Mouse (Mus musculus) CH12.LX (cell line): ENCODE results near the gene Galnt9. TPM values are rescaled to one million over a fixed set of nuclear protein-coding genes. Genes with fewer than 3 reads are reported as not detected.

ENCODE experiments used
- DNase-seq: peaks from one replicate; pipeline ENCODE4 v3.0.0-alpha.2; 2013; ENCODE audit errors: extremely low read depth
- H3K27ac ChIP-seq: 2 replicates; pipeline ENCODE4 v1.5.1; 2012; ENCODE audit warnings: low read depth, mild to moderate bottlenecking, control low read depth, moderate library complexity; ENCODE audit not compliant: insufficient read depth
- H3K27me3 ChIP-seq: replicated peaks from 2 replicates; pipeline ENCODE3; 2012; ENCODE audit warnings: inconsistent platforms
- H3K36me3 ChIP-seq, 2 experiments: replicated peaks in 1 of 2; 2 replicates each; pipeline versions ENCODE3 to v1.6.1; 2012; ENCODE audit warnings: inconsistent platforms in 1 of 2, low read length in 1 of 2, mild to moderate bottlenecking in 1 of 2, mixed read lengths in 1 of 2, moderate library complexity in 1 of 2; ENCODE audit not compliant: control insufficient read depth in 1 of 2, insufficient read depth in 1 of 2
- H3K4me1 ChIP-seq, 2 experiments: 2 replicates each; pipeline ENCODE4 v1.6.1; 2012; ENCODE audit warnings: inconsistent platforms in 1 of 2, moderate library complexity in 1 of 2; ENCODE audit not compliant: insufficient read depth in 2 of 2, control insufficient read depth in 1 of 2
- H3K4me2 ChIP-seq: 2 replicates; pipeline ENCODE4 v1.6.1; 2012; ENCODE audit warnings: low read depth, mild to moderate bottlenecking, control low read depth; ENCODE audit not compliant: poor library complexity, insufficient read depth, severe bottlenecking
- H3K4me3 ChIP-seq, 3 experiments: fragments of 150-350 bp in 1 of 3; sonication (generic) in 1 of 3; replicated peaks in 1 of 3; 2 replicates each; pipeline versions ENCODE3 to v1.5.1; 2011 to 2012; ENCODE audit warnings: low read depth in 2 of 3, low read length in 2 of 3, mild to moderate bottlenecking in 2 of 3, moderate library complexity in 2 of 3, control low read depth in 1 of 3, improper control_type of control experiment in 1 of 3, inconsistent platforms in 1 of 3, mixed read lengths in 1 of 3; ENCODE audit not compliant: poor library complexity in 1 of 3
- H3K79me2 ChIP-seq: replicated peaks from 2 replicates; pipeline ENCODE4 v1.6.1; 2012; ENCODE audit warnings: mild to moderate bottlenecking, moderate library complexity; ENCODE audit not compliant: control insufficient read depth, poor library complexity, insufficient read depth, severe bottlenecking; ENCODE audit errors: extremely low read depth
- H3K9ac ChIP-seq: 2 replicates; pipeline ENCODE4 v1.6.1; 2012; ENCODE audit warnings: low read depth, mild to moderate bottlenecking, control low read depth, moderate library complexity; ENCODE audit not compliant: insufficient read depth
- H3K9me3 ChIP-seq: replicated peaks from 2 replicates; pipeline ENCODE3; 2012; ENCODE audit warnings: low read length, inconsistent platforms, mixed read lengths
- BHLHE40 ChIP-seq: IDR thresholded peaks from 2 replicates; pipeline ENCODE4 v1.6.1; 2011; ENCODE audit warnings: mild to moderate bottlenecking, low read depth, low read length, improper control_type of control experiment
- CHD2 ChIP-seq: IDR thresholded peaks from 2 replicates; pipeline ENCODE4 v1.6.1; 2011; ENCODE audit warnings: low read length, improper control_type of control experiment
- CTCF ChIP-seq, 2 experiments: IDR thresholded peaks in 1 of 2; conservative IDR thresholded peaks in 1 of 2; 2 replicates each; pipeline ENCODE4 v1.5.1; 2011 to 2012; ENCODE audit warnings: low read depth in 2 of 2, low read length in 2 of 2, improper control_type of control experiment in 1 of 2, inconsistent platforms in 1 of 2, mild to moderate bottlenecking in 1 of 2, moderate library complexity in 1 of 2
- ELF1 ChIP-seq: IDR thresholded peaks from 2 replicates; pipeline ENCODE4 v1.6.1; 2014; ENCODE audit warnings: low read depth, mild to moderate bottlenecking, inconsistent platforms, low read length, improper control_type of control experiment
- EP300 ChIP-seq: IDR thresholded peaks from 2 replicates; pipeline ENCODE4 v1.6.1; 2011; ENCODE audit warnings: low read length, improper control_type of control experiment
- ETS1 ChIP-seq: conservative IDR thresholded peaks from 2 replicates; pipeline ENCODE4 v1.6.1; 2012; ENCODE audit warnings: low read depth, mild to moderate bottlenecking, inconsistent platforms, low read length, improper control_type of control experiment, moderate library complexity
- GABPA ChIP-seq: IDR thresholded peaks from 2 replicates; pipeline ENCODE4 v1.6.1; 2012; ENCODE audit warnings: low read depth, low read length, improper control_type of control experiment, inconsistent platforms; ENCODE audit not compliant: insufficient replicate concordance
- HCFC1 ChIP-seq: IDR thresholded peaks from 2 replicates; pipeline ENCODE4 v1.6.1; 2012; ENCODE audit warnings: low read depth, mild to moderate bottlenecking, inconsistent platforms, low read length, improper control_type of control experiment
- JUN ChIP-seq: IDR thresholded peaks from 2 replicates; pipeline ENCODE4 v1.6.1; 2011; ENCODE audit warnings: low read depth, mild to moderate bottlenecking, low read length, improper control_type of control experiment, moderate library complexity; ENCODE audit not compliant: insufficient read depth
- MAFK ChIP-seq: IDR thresholded peaks from 2 replicates; pipeline ENCODE4 v1.6.1; 2011; ENCODE audit warnings: low read length, improper control_type of control experiment; ENCODE audit not compliant: insufficient replicate concordance
- MAX ChIP-seq: IDR thresholded peaks from 2 replicates; pipeline ENCODE4 v1.6.1; 2011; ENCODE audit warnings: low read length, improper control_type of control experiment
- MAZ ChIP-seq: IDR thresholded peaks from 2 replicates; pipeline ENCODE4 v1.6.1; 2012; ENCODE audit warnings: low read depth, mild to moderate bottlenecking, inconsistent platforms, low read length, improper control_type of control experiment, moderate library complexity
- MEF2A ChIP-seq: IDR thresholded peaks from 2 replicates; pipeline ENCODE4 v1.6.1; 2014; ENCODE audit warnings: low read depth, mild to moderate bottlenecking, inconsistent platforms, low read length, improper control_type of control experiment, borderline replicate concordance
- MXI1 ChIP-seq: IDR thresholded peaks from 2 replicates; pipeline ENCODE4 v1.6.1; 2011; ENCODE audit warnings: mild to moderate bottlenecking, low read depth, low read length, improper control_type of control experiment
- MYC ChIP-seq: IDR thresholded peaks from 2 replicates; pipeline ENCODE4 v1.6.1; 2011; ENCODE audit warnings: low read depth, mild to moderate bottlenecking, improper control_type of control experiment, low read length
- NELFE ChIP-seq: IDR thresholded peaks from 2 replicates; pipeline ENCODE4 v1.6.1; 2011; ENCODE audit warnings: low read depth, low read length, improper control_type of control experiment
- NRF1 ChIP-seq: IDR thresholded peaks from 2 replicates; pipeline ENCODE4 v1.6.1; 2014; ENCODE audit warnings: low read depth, mild to moderate bottlenecking, inconsistent platforms, low read length, improper control_type of control experiment, moderate library complexity
- PAX5 ChIP-seq: IDR thresholded peaks from 2 replicates; pipeline ENCODE4 v1.6.1; 2012; ENCODE audit warnings: low read length, inconsistent platforms, mixed read lengths
- POLR2A ChIP-seq: IDR thresholded peaks from 2 replicates; pipeline ENCODE4 v1.6.1; 2011; ENCODE audit warnings: low read depth, mild to moderate bottlenecking, improper control_type of control experiment, low read length
- POLR2AphosphoS2 ChIP-seq: IDR thresholded peaks from 2 replicates; pipeline ENCODE4 v1.6.1; 2011; ENCODE audit warnings: low read depth, low read length, improper control_type of control experiment
- SIN3A ChIP-seq: IDR thresholded peaks from 2 replicates; pipeline ENCODE4 v1.6.1; 2012; ENCODE audit warnings: low read length, improper control_type of control experiment, inconsistent platforms
- SMC3 ChIP-seq: IDR thresholded peaks from 2 replicates; pipeline ENCODE4 v1.6.1; 2011; ENCODE audit warnings: low read depth, low read length, improper control_type of control experiment
- TBP ChIP-seq: conservative IDR thresholded peaks from 2 replicates; pipeline ENCODE4 v1.6.1; 2011; ENCODE audit warnings: low read depth, low read length, improper control_type of control experiment
- TCF12 ChIP-seq: IDR thresholded peaks from 2 replicates; pipeline ENCODE4 v1.6.1; 2014; ENCODE audit warnings: low read depth, mild to moderate bottlenecking, inconsistent platforms, low read length, improper control_type of control experiment
- UBTF ChIP-seq: IDR thresholded peaks from 2 replicates; pipeline ENCODE4 v1.6.1; 2012; ENCODE audit warnings: low read depth, mild to moderate bottlenecking, inconsistent platforms, low read length, improper control_type of control experiment, moderate library complexity
- ZC3H11A ChIP-seq: IDR thresholded peaks from 2 replicates; pipeline ENCODE4 v1.6.1; 2012; ENCODE audit warnings: low read depth, mild to moderate bottlenecking, inconsistent platforms, low read length, improper control_type of control experiment
- ZKSCAN1 ChIP-seq: IDR thresholded peaks from 2 replicates; pipeline ENCODE4 v1.6.1; 2012; ENCODE audit warnings: low read depth, inconsistent platforms, low read length, improper control_type of control experiment, borderline replicate concordance
- ZNF384 ChIP-seq: IDR thresholded peaks from 2 replicates; pipeline ENCODE4 v1.6.1; 2012; ENCODE audit warnings: low read depth, low read length, improper control_type of control experiment, inconsistent platforms
- dilution Hi-C: fragments of 300-500 bp; cut with MboI; formaldehyde crosslinking; loops from 2 replicates; pipeline ENCODE4 v1.14.3; 2020; ENCODE audit warnings: low sequenced_read_pairs; ENCODE audit not compliant: extremely low pct_unique_long_range_greater_than_20kb, extremely low pct_ligation_motif_present
- in situ Hi-C: fragments of 300-500 bp; cut with MboI; formaldehyde crosslinking; loops from 3 replicates; pipeline ENCODE4 v1.14.3; 2019; ENCODE audit warnings: low sequenced_read_pairs, low pct_ligation_motif_present, low pct_unique_long_range_greater_than_20kb, mixed read lengths
- polyA plus RNA-seq: library from polyadenylated mRNA; unstranded; fragments of >175 nt; gene quantifications from 2 replicates; pipeline ENCODE4 v1.2.1, GENCODE M21; 2012; ENCODE audit warnings: low read depth; ENCODE audit not compliant: insufficient read length
- total RNA-seq, 2 experiments: library from RNA; depleted of rRNA; stranded (reverse); fragments of 300-350 nt in 1 of 2; fragments of >200 nt in 1 of 2; gene quantifications; 2 replicates each; pipeline ENCODE4 v1.2.3; 2012 to 2014

The Galnt9 gene
- total and polyA plus RNA-seq, 3 experiments: not detected

DNA sequence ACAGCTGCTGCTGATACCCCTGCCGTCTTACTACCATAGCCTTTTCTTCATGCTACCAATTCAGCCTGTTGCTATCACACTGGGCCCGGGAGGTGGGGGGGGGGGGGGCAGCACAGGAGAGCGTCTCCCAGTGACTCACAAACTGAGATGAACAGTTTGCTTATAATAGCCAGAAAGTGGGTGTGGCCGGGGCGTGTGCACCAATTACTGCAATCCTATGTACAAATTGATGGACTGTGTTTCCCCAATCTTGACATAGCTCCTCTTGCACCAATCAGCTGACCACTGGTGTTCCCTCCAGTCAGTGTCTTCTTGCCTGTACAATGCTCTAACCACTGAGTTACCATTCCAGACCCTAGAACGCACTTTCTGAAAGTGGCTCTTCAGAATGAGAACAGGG is 64.2 kb downstream of the Galnt9 start:
- no peak overlapping the region for H3K27ac ChIP-seq
- H3K79me2 ChIP-seq: no peaks in the 10 kb centered on the region
- dilution Hi-C loops: no loop called here
- H3K9ac ChIP-seq: no peak overlapping the region
- TF ChIP-seq SMC3: no peak
- no peak for TF ChIP-seq MXI1
- TF ChIP-seq ZKSCAN1: no peak
- TF ChIP-seq NELFE: no peak
- no peak for TF ChIP-seq ZNF384
- no peak for TF ChIP-seq POLR2AphosphoS2
- TF ChIP-seq CHD2: no peak
- TF ChIP-seq GABPA: no peak
- TF ChIP-seq POLR2A: no peak
- no peak for TF ChIP-seq HCFC1
- no peak for TF ChIP-seq EP300
- no peak for TF ChIP-seq UBTF
- no peak for TF ChIP-seq NRF1
- no peak for TF ChIP-seq MAFK
- TF ChIP-seq, all 38 proteins: peak for 0
- no peak overlapping the region for H3K4me2 ChIP-seq
- no peaks in the 10 kb centered on the region for H3K36me3 ChIP-seq
- H3K4me1 ChIP-seq: peaks cover 0 to 2% of the 10 kb centered on the region in 2 experiments; a peak in 1 of 4 replicates
- peaks cover 40% of the 10 kb centered on the region for H3K27me3 ChIP-seq
- DNase-seq: no peak
- no peaks in the 10 kb centered on the region for H3K9me3 ChIP-seq
- no peak overlapping the region for H3K4me3 ChIP-seq
- in situ Hi-C loops: no loop called here

- no peaks in the 10 kb centered on the region for H3K79me2 ChIP-seq
- no peaks in the 10 kb centered on the region for H3K9me3 ChIP-seq
- H3K27ac ChIP-seq: no peak overlapping the region
- dilution Hi-C loops: no loop called here
- H3K27me3 ChIP-seq: peaks cover 34% of the 10 kb centered on the region
- TF ChIP-seq TCF12 (no peak), CHD2 (no peak), MYC (no peak), ZC3H11A (no peak), NRF1 (no peak), ETS1 (no peak), MAX (no peak), MAZ (no peak), ELF1 (no peak), SIN3A (no peak), PAX5 (no peak), BHLHE40 (no peak), JUN (no peak), TBP (no peak), NELFE (no peak), ZNF384 (no peak), CTCF (conservative IDR thresholded peaks at IDR 0.05 in 1 of 2, IDR thresholded peaks at IDR 0.05 in 1 of 2; ENCODE audit: low read depth in 2 of 2, low read length in 2 of 2) (no peak), MEF2A (no peak)
- H3K9ac ChIP-seq: no peak overlapping the region
- no peak for DNase-seq
- H3K4me3 ChIP-seq: no peak overlapping the region
- H3K4me2 ChIP-seq: no peak overlapping the region
- no peaks in the 10 kb centered on the region for H3K36me3 ChIP-seq
- in situ Hi-C loops: no loop called here
- peaks cover 0 to 8% of the 10 kb centered on the region in 2 experiments; a peak in 1 of 4 replicates for H3K4me1 ChIP-seq
Observed at GRCm38 (mm10) chr5:110608941-110609340, 64.8 kb downstream of the Galnt9 start.
